Mouse (Mus musculus) ES-Bruce4 (cell line): ENCODE measurements around the gene Vwa7. TPM values are rescaled to one million over a fixed set of nuclear protein-coding genes. Genes with fewer than 3 reads are reported as not detected.

Source experiments
- H3K27ac ChIP-seq: 2 replicates; pipeline ENCODE4 v1.5.1; 2012; ENCODE audit warnings: low read length, inconsistent platforms; ENCODE audit not compliant: insufficient read depth
- H3K27me3 ChIP-seq: 2 replicates; pipeline ENCODE4 v1.6.1; 2012; ENCODE audit warnings: mild to moderate bottlenecking, low read length, inconsistent platforms; ENCODE audit not compliant: control insufficient read depth, poor library complexity, insufficient read depth, severe bottlenecking
- H3K36me3 ChIP-seq: 2 replicates; pipeline ENCODE4 v1.6.1; 2012; ENCODE audit warnings: inconsistent platforms, mild to moderate bottlenecking, low read length, moderate library complexity; ENCODE audit not compliant: control insufficient read depth, poor library complexity, insufficient read depth, severe bottlenecking
- H3K4me1 ChIP-seq: one replicate; pipeline ENCODE4 v1.8.1; 2011; ENCODE audit warnings: low read length; ENCODE audit not compliant: control insufficient read depth, insufficient read depth
- H3K4me3 ChIP-seq: 2 replicates; pipeline ENCODE4 v1.5.1; 2011; ENCODE audit warnings: low read depth, mild to moderate bottlenecking, low read length
- H3K9ac ChIP-seq: 2 replicates; pipeline ENCODE4 v1.6.1; 2012; ENCODE audit warnings: low read depth, mild to moderate bottlenecking, inconsistent platforms; ENCODE audit not compliant: poor library complexity, severe bottlenecking
- H3K9me3 ChIP-seq: replicated peaks from 2 replicates; pipeline ENCODE4 v1.6.1; 2012; ENCODE audit warnings: mild to moderate bottlenecking, low read length, inconsistent platforms; ENCODE audit not compliant: control insufficient read depth, poor library complexity, insufficient read depth, severe bottlenecking
- CTCF ChIP-seq: IDR thresholded peaks from one replicate; pipeline ENCODE4 v1.8.1; 2011; ENCODE audit warnings: low read depth, low read length
- EP300 ChIP-seq: IDR thresholded peaks from 2 replicates; pipeline ENCODE4 v1.6.1; 2011; ENCODE audit warnings: low read depth, low read length; ENCODE audit not compliant: insufficient read depth
- POLR2A ChIP-seq: IDR thresholded peaks from one replicate; pipeline ENCODE4 v1.8.1; 2011; ENCODE audit warnings: low read length; ENCODE audit not compliant: insufficient read depth
- polyA plus RNA-seq: library from polyadenylated mRNA; stranded (reverse); fragments of >200 nt; gene quantifications from 2 replicates; pipeline ENCODE4 v1.2.4, GENCODE M21; 2011; ENCODE audit warnings: low read depth; ENCODE audit not compliant: missing spikeins, insufficient read depth, insufficient read length

Gene Vwa7
- polyA plus RNA-seq, 1 experiment: 0.30 TPM

- no peak overlapping the region for H3K9ac ChIP-seq
- no peak overlapping the region for H3K4me3 ChIP-seq
- H3K27ac ChIP-seq: 0 out of 2 replicates have a peak overlapping the region, but pooled peaks have one; percentile 6
- TF ChIP-seq CTCF: no peak
- TF ChIP-seq POLR2A: no peak
- no peak for TF ChIP-seq EP300
- peaks cover 6% of the 10 kb centered on the region for H3K4me1 ChIP-seq
- no peaks in the 10 kb centered on the region for H3K9me3 ChIP-seq
- H3K36me3 ChIP-seq: peaks cover 21% of the 10 kb centered on the region
- no peaks in the 10 kb centered on the region for H3K27me3 ChIP-seq
Measured at GRCm38 (mm10) chr17:35058316-35058715, 41.9 kb downstream of the Vwa7 start.

DNA sequence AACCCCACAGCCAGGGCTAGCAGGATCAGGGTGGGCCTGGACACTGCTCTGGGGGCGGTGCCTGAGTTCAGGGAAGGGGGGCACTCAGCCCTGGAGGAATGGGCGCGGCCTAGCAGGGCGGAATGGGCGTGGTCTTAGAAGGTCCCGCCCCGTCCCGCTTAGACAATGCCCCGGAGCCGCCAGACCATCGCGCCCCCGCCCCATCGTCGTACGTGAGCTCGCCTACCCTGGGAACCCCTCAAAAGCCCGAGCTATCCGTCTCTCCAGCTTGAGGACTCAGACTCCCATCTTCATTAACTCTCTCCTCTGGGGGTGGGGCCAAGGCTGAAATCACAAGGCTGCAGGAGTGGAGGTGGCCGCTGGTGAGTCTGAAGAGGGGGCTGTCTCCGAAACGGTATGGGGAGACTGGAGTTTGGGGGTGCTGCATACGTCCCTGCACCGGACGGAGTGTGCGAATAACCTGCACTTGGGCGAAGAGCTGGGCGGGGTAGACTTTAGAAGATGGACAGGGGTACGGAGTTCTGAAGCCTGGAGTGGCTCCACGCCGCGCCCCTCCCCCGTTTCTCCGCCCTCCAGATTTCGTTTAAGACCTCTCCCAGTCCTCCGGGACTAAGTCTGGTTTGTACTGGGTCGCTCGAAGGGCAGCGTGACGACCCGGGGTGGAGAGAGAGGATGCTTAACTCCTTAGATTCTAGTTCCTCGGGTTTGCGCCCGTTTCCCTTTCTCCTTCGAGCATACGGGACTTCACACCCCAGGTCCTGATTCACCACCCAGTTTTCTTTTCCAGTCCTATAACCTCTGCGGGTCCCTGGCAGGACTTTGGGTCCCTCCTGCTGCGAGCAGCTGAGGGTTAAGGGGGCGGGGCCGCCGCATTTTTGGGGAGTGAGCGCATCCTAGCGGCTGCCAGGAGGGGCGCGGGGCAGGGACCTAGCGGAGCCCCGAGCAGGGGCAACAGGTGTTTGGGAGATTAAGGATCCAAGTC is 42.8 kb downstream of the Vwa7 start, which contains the start of gene Ddah2:
Gene Ddah2 (plus strand): TSS at position 125 of the 982 bp plus-strand sequence.
- Histone ChIP-seq H3K27ac (peak within 1 kb of the TSS; percentile 40), H3K9me3 (no peaks in the 10 kb centered on the region), H3K4me1 (peaks cover 6% of the 10 kb centered on the region), H3K4me3 (peak within 1 kb of the TSS; percentile 87), H3K36me3 (peaks cover 15% of the 10 kb centered on the region), H3K9ac (peak within 1 kb of the TSS; percentile 64), H3K27me3 (no peaks in the 10 kb centered on the region)
- TF ChIP-seq CTCF: peak; percentile 48
- no peak for TF ChIP-seq POLR2A
- TF ChIP-seq EP300: 0 out of 2 replicates have a peak, but pooled peaks have one; percentile 50

GRCm38 (mm10) chr17:35060071-35060470 is 43.7 kb downstream of the Vwa7 start:
- TF ChIP-seq EP300 (no peak), CTCF (no peak), POLR2A (no peak)
- Histone ChIP-seq H3K4me1 (peaks cover 6% of the 10 kb centered on the region), H3K9ac (peak overlapping the region; percentile 64)

DNA sequence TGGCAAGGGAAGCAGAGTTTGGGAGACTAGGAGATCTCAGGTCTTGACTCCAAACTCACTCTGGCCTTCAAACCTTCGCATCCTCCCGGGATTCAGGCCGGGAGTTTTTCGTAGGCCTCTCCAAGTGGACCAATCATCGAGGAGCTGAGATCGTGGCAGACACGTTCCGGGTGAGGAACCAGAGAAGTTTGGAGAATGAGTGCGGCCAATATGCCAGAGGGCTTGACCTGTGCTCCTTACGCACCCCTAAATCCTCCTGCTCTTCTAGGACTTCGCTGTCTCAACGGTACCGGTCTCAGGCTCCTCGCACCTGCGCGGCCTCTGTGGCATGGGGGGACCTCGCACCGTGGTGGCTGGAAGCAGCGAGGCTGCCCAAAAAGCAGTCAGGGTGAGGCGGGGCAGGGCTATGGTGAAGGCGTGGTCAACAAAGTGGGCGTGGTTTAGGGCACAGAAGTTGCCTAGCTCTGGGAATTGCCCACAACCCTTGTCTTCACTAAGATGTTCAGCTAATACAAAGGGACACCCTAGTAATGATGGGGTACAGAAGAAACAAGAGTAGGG is 44.4 kb downstream of the Vwa7 start:
- no peaks in the 10 kb centered on the region for H3K9me3 ChIP-seq
- H3K36me3 ChIP-seq: peaks cover 8% of the 10 kb centered on the region
- no peaks in the 10 kb centered on the region for H3K27me3 ChIP-seq
- no peak overlapping the region for H3K27ac ChIP-seq
- H3K4me3 ChIP-seq: peak overlapping the region; percentile 87
- peaks cover 6% of the 10 kb centered on the region for H3K4me1 ChIP-seq
- H3K9ac ChIP-seq: no peak overlapping the region
- TF ChIP-seq CTCF (no peak), EP300 (no peak), POLR2A (no peak)

More at GRCm38 (mm10) chr17:35060071-35060470, 43.7 kb downstream of the Vwa7 start:
- no peaks in the 10 kb centered on the region for H3K9me3 ChIP-seq
- peaks cover 9% of the 10 kb centered on the region for H3K36me3 ChIP-seq
- no peak overlapping the region for H3K27ac ChIP-seq
- no peaks in the 10 kb centered on the region for H3K27me3 ChIP-seq
- H3K4me3 ChIP-seq: peak overlapping the region; percentile 87

GRCm38 (mm10) chr17:35061299-35061698 is 44.9 kb downstream of the Vwa7 start:
- TF ChIP-seq EP300: no peak
- no peak for TF ChIP-seq CTCF
- TF ChIP-seq POLR2A: no peak
- Histone ChIP-seq H3K9ac (no peak overlapping the region), H3K27me3 (no peaks in the 10 kb centered on the region), H3K9me3 (no peaks in the 10 kb centered on the region), H3K27ac (peak overlapping the region; percentile 5; the same call in 1 of the 2 replicates), H3K4me1 (peaks cover 6% of the 10 kb centered on the region), H3K4me3 (no peak overlapping the region), H3K36me3 (peaks cover 4% of the 10 kb centered on the region)
